Mouse (Mus musculus) cortical plate, adult 2 months (tissue): Measurements from ENCODE around the gene Terf2. TPM values are rescaled to one million over a fixed set of nuclear protein-coding genes. Genes with fewer than 3 reads are reported as not detected.
"Not testable (repeated sequence)": the region's sequence is repeated elsewhere in the genome, so short reads cannot be mapped to it uniquely, and the experiment has no call there.

Source experiments
- H3K27ac ChIP-seq: fragments of 200-500 bp; 2 replicates; pipeline ENCODE4 v1.5.1; 2012; ENCODE audit warnings: low read length, control low read depth, inconsistent platforms; ENCODE audit not compliant: insufficient read depth
- H3K4me1 ChIP-seq: fragments of 200-500 bp; 2 replicates; pipeline ENCODE4 v1.6.1; 2011; ENCODE audit warnings: low read length; ENCODE audit not compliant: control insufficient read depth, insufficient read depth
- H3K4me3 ChIP-seq: fragments of 200-500 bp; 2 replicates; pipeline ENCODE4 v1.5.1; 2011; ENCODE audit warnings: mild to moderate bottlenecking, low read length, control low read depth; ENCODE audit not compliant: insufficient read depth
- CTCF ChIP-seq: fragments of 200-500 bp; IDR thresholded peaks from 2 replicates; pipeline ENCODE4 v1.5.1; 2011; ENCODE audit warnings: mild to moderate bottlenecking, control low read depth, low read length; ENCODE audit not compliant: insufficient read depth; ENCODE audit errors: extremely low read depth
- POLR2A ChIP-seq: fragments of 200-500 bp; IDR thresholded peaks from 2 replicates; pipeline ENCODE4 v1.6.1; 2011; ENCODE audit warnings: mild to moderate bottlenecking, low read length, control low read depth; ENCODE audit not compliant: insufficient read depth; ENCODE audit errors: extremely low read depth
- polyA plus RNA-seq: library from polyadenylated mRNA; depleted of rRNA; stranded (reverse); fragments of >200 nt; gene quantifications from 2 replicates; pipeline ENCODE4 v1.2.3, GENCODE M21; 2012; rRNA removed

Terf2 gene
- polyA plus RNA-seq, 1 experiment: 33.3 TPM

DNA sequence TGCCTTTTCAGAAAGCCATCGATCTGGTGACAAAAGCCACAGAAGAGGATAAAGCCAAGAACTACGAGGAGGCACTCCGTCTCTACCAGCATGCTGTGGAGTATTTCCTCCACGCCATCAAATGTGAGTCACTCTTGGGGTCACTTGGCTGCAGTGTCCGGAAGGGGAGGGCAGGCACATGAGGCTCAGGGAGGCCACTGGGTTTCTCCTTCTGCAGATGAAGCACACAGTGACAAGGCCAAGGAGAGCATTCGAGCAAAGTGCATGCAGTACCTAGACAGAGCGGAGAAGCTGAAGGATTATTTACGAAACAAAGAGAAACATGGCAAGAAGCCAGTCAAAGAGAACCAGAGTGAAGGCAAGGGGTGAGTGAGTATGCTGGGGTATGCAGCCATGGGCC is 59.7 kb downstream of the Terf2 start:
- peaks cover 5% of the 10 kb centered on the region for H3K4me1 ChIP-seq
- no peak overlapping the region for H3K27ac ChIP-seq
- H3K4me3 ChIP-seq: no peak overlapping the region
- TF ChIP-seq CTCF: no peak
- TF ChIP-seq POLR2A: no peak

DNA sequence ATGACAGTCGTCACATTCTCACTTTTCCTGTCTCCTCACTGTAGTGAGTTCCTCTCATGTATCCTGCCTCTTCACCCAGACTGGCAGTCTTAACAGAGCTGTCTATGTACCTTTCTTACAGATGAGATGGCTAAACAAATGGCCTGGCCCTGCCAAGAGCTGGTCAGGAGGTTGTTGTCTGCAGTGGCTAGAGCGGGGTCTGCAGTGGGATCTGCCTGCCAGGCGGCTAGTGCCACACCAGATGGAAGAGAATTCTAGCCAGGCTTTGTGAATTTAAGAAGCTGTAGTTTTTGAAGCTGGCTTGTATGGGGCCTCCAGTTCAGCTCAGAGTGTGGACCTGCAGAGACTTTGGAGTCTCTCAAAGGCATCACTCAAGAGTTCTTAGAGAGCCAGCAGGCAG is 60.7 kb downstream of the Terf2 start:
- peaks cover 5% of the 10 kb centered on the region for H3K4me1 ChIP-seq
- H3K27ac ChIP-seq: no peak overlapping the region
- no peak for TF ChIP-seq POLR2A
- TF ChIP-seq CTCF: no peak
- no peak overlapping the region for H3K4me3 ChIP-seq

DNA sequence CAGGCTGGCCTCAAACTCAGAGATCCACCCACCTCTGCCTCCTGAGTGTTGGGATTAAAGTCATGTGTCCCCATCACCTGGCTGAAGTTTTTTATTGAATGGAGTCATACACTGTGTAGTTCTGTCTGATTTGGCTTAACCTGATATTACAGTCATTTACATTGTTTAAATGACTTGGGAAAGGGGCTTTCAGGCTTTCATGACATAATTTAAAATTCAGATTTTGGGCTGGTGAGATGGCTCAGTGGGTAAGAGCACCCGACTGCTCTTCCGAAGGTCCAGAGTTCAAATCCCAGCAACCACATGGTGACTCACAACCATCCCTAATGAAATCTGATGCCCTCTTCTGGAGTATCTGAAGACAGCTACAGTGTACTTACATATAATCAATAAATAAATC is 62.7 kb downstream of the Terf2 start:
- not testable (repeated sequence) for H3K27ac ChIP-seq, H3K4me1 ChIP-seq, H3K4me3 ChIP-seq

DNA sequence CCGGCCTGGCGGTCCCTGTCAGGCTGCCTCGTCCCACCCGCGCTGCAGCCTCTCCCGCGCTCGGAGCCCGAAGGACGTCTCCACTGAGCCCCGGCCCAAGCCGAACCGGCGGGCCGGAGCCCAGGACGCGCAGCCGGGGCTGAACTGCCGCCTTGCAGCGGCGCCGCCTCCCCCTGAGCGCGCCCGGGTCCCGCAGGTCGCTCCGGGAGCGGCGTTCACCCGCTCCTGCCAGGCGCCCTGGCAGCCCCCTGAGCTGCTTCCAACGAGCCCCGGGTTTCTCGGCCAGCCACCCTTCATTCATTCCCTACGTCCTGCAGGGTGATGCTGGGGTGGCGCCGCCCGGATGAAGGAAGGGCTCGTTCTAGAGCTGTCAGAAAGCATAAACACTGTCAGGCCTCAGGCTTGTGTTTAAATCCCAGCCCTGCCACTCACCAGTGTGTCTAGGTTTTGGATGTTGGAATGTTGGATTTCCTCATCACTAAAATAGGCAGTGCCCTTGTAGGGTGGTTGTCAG is 64.7 kb downstream of the Terf2 start:
- Histone ChIP-seq H3K4me3 (peak overlapping the region; percentile 91), H3K27ac (peak overlapping the region; percentile 85), H3K4me1 (peaks cover 5% of the 10 kb centered on the region)
- TF ChIP-seq POLR2A: no peak
- TF ChIP-seq CTCF: no peak

DNA sequence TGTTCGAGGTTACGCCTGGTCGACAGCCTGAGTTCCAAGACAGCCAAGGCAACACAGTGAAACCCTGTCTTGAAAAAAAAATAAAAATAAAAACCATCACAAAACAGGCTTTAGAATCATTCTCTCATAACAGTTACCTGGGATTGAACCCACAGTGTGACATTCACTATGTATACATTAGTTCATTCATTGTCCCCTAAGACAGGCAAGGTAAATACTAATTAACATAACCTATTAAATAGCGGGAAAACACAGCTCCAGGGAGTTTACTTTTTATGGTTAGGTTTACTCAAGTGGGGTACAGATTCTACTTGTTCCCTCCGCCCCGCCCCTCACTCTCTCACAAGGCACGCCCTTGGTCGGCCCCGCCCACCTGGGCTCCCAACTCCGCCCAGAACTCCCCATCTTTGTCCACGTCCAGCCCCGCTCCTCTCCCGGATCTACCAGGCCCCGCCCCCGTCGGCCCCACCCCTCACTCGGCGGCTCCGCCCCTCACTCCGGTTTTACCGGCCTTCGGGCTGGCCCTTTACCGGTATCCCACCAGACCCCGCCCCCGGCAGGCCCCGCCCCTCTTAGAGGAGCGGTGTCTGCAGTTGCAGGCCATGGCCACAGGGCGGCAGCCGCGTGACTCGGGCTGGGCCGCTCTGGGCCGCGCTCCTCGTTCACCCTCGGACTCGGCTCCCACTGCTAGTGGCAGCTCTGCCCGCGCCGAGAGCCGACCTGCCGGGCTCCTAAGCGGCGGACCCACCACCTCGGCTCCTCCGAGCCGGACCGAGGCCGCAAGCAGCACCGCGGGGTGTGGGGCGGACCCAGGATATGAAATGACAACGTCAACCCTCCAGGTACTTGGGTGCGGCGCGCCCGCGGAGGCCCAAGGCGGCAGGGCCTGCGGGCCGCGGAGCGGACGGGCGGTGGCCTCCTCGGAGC is 65.4 kb downstream of the Terf2 start, which contains the start of gene Vps4a:
Gene Vps4a, plus strand, starts transcription at position 573 of the 927 bp plus-strand sequence.
- Histone ChIP-seq H3K4me3 (peak within 1 kb of the TSS; percentile 91), H3K27ac (peak within 1 kb of the TSS; percentile 85), H3K4me1 (peaks cover 5% of the 10 kb centered on the region)
- TF ChIP-seq CTCF (peak; percentile 53), POLR2A (peak; percentile 65; the same call in 1 of the 2 replicates)

DNA sequence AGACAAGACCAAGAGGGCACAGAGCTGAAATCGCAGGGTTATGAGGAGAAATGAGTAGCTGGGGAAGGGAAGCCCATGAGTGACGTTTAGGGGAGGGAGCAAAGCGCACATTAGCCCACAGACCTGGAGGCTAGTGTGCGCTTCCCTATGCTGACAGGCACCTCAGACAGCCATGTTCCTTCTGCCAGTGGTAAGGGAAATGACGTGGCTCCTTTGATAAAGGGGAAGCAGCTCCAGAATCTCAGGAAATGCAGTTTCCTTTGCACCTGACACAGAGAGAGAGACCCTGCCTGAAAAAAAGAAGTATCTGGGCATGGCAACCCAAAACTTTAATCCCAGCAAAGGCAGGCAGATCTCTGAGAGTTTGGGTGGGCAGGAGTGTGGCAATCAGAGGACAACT is 66.3 kb downstream of the Terf2 start:
- Histone ChIP-seq H3K4me3 (no peak overlapping the region), H3K4me1 (peaks cover 5% of the 10 kb centered on the region), H3K27ac (no peak overlapping the region)
- TF ChIP-seq POLR2A: no peak
- no peak for TF ChIP-seq CTCF

DNA sequence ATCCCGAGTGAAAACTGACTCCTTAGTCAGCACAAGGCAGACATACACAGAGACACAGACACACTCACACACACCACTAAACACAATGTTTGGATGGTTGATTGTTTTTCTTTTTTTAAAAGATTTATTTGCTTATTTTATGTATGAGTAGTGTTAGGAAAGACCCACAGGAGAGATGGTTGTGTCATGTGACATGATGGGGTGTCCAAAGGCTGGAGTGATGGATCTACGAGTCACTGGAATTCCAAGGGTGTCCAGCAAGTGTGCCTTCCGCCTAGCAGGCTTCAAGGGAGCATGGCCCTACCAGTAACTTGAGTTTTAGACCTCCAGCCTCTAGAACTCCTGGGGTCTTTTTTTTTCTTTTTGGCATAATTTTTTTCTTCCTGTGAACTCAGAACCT is 67.0 kb downstream of the Terf2 start:
- Histone ChIP-seq H3K4me1 (peaks cover 5% of the 10 kb centered on the region), H3K4me3 (no peak overlapping the region), H3K27ac (no peak overlapping the region)
- TF ChIP-seq CTCF: no peak
- no peak for TF ChIP-seq POLR2A

DNA sequence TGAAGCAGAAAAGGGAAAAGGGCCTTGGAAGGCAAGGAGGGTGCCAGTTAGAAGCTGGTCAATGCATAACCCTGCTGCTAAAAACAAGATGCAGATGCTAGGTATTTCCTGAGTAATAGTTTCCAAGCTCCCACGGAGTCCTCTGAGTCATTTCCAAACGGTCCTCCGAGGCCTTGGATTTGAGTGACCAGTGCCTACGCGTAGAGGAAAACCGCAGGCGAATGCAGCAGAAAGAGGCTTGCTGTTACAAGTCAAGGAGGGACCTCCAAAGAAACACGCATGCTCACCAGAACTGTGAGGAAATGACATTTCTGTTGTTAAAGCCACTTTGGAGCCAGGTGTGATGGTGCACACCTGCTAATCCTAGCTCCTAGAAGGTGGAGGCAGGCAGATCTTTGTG is 72.9 kb downstream of the Terf2 start:
- no peaks in the 10 kb centered on the region for H3K4me1 ChIP-seq
- H3K4me3 ChIP-seq: no peak overlapping the region
- H3K27ac ChIP-seq: no peak overlapping the region
- TF ChIP-seq CTCF (no peak), POLR2A (no peak)

Other genes starting within 250 kb of the Terf2 start
- gene Has3, start 226.3 kb downstream of the Terf2 start, polyA plus RNA-seq: 0.92 and 0.98 TPM in 2 replicates
- 30.6 and 31.1 TPM in 2 replicates for gene Utp4, start 202.9 kb downstream of the Terf2 start, polyA plus RNA-seq
- gene Sntb2, start 160.8 kb downstream of the Terf2 start, polyA plus RNA-seq: 8.7 and 9.3 TPM in 2 replicates
- gene Vps4a, start 65.3 kb downstream of the Terf2 start, polyA plus RNA-seq: 99.0 and 103 TPM in 2 replicates
- gene Pdf, start 47.9 kb downstream of the Terf2 start, polyA plus RNA-seq: 32.4 TPM in 2 replicates
- 33.0 and 36.8 TPM in 2 replicates for gene Cog8, start 39.9 kb downstream of the Terf2 start, polyA plus RNA-seq
- 36.5 and 42.5 TPM in 2 replicates for gene Nip7, start 39.7 kb downstream of the Terf2 start, polyA plus RNA-seq
- not detected in 2 replicates for gene Tmed6, start 30.9 kb downstream of the Terf2 start, polyA plus RNA-seq
- 104 and 106 TPM in 2 replicates for gene Cyb5b, start 54.1 kb upstream of the Terf2 start, polyA plus RNA-seq
- gene Nfat5, start 196.9 kb upstream of the Terf2 start, polyA plus RNA-seq: 34.9 and 36.0 TPM in 2 replicates